Mouse (Mus musculus) gastrocnemius, adult 18-20 months (tissue): Measurements from ENCODE around the gene Rnf181. TPM values are rescaled to one million over a fixed set of nuclear protein-coding genes. Genes with fewer than 3 reads are reported as not detected.

ENCODE experiments used
- DNase-seq: peaks from one replicate; pipeline ENCODE4 v3.0.0; 2021; ENCODE audit warnings: low spot score
- total RNA-seq, 2 experiments: library from RNA; stranded (reverse); gene quantifications; 2 replicates each; pipeline ENCODE4 v1.2.3; 2021

The Rnf181 gene
- total RNA-seq, 2 experiments from 2014 or later, result 27.0 to 27.6 TPM

DNA sequence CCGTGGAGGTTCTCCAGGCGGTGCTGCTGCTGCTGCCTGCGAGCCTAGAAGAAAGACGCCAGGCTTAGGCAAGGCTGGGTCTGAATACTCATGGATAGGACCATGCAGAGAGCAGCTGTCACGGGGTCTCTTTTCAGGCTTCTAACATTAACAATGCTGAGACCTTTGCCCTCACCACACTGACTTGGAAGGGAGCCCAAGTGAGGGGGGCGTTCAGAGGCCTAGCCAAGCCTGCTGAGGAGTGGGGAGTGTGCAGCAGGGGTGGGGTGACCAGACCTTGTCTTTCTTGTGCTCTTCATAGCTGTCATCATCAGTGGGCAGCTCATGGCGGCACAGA lies 6.2 kb downstream of the Rnf181 start:
- no peak for DNase-seq

DNA sequence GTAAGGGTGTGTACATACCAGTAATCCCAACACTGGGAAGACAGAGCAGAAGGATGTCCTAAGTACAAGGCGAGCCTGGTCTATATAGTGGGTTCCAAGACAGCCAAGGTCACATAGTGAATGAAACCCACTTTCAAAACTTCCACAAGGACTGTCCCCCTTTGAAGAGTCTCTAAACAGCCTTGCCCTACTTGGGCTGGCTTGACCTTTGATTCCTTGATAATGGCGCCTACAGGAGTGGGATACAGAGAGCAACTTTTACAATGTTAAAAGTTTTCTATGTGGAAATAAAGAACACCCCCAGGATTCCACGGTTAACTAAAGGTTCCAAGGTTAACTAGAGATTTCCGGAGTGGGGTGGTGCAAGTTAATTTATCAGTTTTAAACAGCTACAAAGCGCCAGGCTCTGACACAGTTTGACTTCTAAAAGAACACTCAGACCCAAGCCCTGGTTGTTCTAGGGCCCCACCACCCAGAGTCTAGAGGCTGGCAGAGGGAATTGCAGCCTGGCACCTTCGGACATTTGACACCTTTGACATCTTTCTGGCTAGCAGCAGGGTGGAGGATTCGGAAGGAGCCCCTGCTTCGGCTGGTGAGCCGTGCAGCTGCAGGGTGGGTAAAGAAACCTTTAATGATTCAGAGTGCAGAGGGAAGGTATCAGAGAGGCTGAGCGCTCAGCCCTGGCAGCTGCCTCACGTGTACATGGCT lies 6.7 kb downstream of the Rnf181 start:
- no peak for DNase-seq

- no peak for DNase-seq
These were observed 7.4 kb downstream of the Rnf181 start for GRCm38 (mm10) chr6:72359343-72359742.

DNA sequence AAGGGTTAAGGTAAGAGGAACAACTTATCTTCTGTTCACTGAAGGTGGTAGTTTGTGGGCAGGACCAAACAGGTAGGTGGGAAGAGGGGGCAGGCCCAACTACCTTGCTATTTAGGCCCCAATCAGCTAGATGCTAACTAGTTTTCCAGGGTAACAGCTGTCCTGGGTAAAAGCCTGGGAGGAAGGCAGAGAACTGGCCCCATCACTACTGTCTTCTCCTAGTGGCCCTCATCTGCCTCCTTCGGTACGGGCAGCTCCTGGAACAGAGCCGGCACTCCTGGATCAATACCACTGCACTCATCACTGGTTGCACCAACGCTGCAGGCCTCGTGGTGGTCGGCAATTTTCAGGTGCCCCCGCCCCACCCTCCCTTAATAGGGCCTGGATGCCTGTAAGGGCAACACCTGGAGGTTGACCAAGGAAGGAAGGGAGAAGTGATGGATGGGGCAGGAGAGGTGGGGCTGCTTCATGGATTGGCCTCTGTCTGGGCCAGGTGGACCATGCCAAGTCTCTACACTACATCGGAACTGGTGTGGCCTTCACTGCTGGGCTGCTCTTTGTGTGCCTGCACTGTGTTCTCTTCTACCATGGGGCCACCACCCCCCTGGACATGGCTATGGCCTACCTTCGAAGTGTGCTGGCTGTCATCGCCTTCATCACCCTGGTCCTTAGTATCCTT lies 8.5 kb downstream of the Rnf181 start:
- no peak for DNase-seq

GRCm38 (mm10) chr6:72357164-72358079 lies 9.3 kb downstream of the Rnf181 start:
- no peak for DNase-seq

GRCm38 (mm10) chr6:72356001-72356532 lies 10.7 kb downstream of the Rnf181 start:
- no peak for DNase-seq

GRCm38 (mm10) chr6:72355066-72355911 lies 11.5 kb downstream of the Rnf181 start, which contains the start of gene Tmem150a:
Gene Tmem150a, plus strand, starts transcription at chr6:72355447.
- peak; percentile 93 for DNase-seq

DNA sequence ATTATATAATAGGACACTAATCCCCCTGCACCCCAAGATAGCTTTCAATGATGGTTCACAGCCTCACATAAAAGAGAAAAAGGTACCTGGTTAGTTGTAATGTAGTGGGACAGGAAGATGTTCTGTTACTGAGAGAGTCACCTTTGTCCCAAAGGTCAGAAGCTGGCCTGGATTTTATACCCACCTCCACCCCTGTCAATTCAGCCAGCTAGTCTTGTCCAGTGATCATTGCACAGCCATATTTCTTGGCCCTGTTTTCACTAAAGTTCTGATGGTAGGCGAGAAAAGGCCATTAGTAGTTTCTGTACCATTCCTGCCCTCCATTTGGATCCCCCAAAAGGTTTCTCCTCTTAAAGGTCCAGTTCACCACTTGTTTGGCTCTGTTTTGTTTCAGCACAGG lies 12.7 kb downstream of the Rnf181 start:
- DNase-seq, result no peak

- DNase-seq, result no peak
These were observed 13.9 kb downstream of the Rnf181 start for GRCm38 (mm10) chr6:72352636-72353405.

DNA sequence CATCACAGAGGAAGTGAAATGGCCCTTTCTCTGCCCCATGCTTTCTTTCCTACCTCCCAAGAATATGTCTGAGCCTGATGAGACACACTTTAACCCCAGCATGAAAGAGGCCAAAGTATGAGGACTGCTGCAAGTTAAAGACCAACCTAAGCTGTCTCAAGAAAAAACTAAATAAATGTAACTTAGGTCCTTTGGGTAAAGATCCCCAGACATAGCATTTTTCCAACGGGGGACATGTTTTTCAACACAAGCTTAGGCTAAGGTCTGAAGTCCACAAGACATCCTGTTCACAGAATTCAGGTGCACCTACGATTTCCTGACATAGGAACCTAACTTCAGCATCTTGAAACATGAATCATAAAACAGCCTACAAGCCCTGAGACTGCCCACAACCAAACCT lies 16.5 kb downstream of the Rnf181 start:
- no peak for DNase-seq

DNA sequence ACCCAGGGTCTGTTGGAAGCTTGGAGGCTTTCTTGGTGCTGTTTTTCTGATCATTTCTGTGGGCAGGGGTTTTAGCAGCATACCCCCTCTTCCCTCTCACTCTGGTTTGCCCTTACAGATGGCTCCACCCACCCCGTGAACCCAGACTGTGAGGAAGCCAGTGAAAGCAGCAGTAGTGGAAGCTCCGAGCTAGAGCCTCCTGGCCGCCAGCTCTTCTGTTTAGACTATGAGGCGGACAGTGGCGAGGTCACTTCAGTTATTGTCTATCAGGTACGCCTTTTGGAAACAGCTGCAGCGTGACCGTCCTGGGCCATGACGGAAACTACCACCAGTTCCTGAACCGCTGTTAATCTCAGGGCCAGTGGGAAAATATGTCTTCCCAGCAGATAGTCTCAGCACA lies 18.3 kb downstream of the Rnf181 start:
- DNase-seq, result no peak

GRCm38 (mm10) chr6:72347166-72347941 lies 19.4 kb downstream of the Rnf181 start, which contains the start of gene 0610030E20Rik:
Gene 0610030E20Rik, plus strand, starts transcription at chr6:72347317.
- DNase-seq, result peak; percentile 73

DNA sequence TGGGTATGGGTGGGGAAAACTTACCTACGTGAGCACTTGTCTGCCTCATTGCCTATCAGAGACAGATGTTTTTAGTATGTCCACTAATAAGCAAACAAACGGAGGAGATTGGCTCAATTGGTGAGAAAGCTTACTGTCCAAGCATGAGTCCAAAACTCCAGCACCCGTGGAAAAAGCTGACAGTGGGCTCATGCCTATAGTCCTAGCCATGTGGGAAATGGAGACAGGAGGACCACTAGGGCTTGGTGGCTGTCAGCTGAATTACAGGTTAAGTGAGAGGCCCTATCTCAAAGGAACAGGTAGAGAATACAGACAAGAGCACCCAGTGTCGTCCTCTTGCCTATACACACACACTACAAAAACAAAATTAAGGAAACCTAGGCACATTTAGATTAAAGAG lies 20.5 kb downstream of the Rnf181 start:
- no peak for DNase-seq

DNA sequence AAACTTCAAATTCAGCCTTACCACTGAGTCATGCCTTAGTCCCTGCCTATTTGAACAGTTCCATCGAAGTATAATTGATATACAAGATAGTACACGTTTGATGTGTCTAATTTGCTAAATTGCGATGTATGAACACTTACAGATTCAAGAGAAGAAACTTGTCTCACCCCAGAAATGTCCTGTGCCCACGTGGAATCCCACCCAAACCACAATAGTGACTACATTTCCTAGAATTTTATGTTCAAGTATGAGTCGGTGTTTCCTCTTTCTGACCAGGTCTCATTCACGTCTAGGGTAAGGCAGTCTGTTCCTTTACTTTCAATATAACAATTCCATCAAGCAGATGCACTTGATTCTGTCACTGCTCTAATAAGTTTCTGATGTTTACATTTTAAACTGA lies 21.1 kb downstream of the Rnf181 start:
- no peak for DNase-seq

GRCm38 (mm10) chr6:72345074-72345567 lies 21.6 kb downstream of the Rnf181 start, which contains the start of gene Usp39:
Gene Usp39, minus strand, starts transcription at chr6:72345184.
- DNase-seq, result peak; percentile 93

DNA sequence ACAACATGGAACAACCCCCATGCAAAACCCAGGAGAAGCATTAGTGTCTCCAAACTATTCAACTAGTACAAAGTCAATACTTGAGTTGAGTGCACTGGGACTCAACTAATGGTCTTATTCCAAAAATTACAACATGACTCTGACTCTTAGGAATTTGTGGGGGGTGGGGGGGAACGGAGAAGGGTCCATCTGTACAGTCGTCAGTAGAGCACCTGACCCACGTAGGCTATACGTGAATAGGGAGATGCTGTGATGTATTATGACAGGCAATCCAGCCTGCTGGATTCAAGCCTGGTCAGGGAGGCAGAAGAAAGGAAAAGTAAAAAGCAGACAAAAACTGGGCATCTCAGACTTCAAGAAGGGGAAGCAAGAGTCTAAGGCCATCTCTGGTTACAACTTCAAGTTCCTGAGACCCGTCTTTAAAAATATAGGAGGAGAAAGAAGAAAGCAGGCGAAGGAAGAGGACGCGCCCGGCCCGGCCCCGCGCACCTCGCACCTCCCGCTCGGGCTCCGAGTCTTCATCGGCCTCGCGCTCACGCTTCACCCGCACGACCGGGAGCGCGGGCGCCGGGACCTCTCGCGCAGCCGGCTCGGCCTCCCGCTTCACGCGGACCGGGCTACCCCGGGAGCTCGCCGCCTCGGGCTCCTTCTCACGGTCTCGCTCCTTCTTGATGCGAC lies 22.2 kb downstream of the Rnf181 start:
- DNase-seq, result no peak

DNA sequence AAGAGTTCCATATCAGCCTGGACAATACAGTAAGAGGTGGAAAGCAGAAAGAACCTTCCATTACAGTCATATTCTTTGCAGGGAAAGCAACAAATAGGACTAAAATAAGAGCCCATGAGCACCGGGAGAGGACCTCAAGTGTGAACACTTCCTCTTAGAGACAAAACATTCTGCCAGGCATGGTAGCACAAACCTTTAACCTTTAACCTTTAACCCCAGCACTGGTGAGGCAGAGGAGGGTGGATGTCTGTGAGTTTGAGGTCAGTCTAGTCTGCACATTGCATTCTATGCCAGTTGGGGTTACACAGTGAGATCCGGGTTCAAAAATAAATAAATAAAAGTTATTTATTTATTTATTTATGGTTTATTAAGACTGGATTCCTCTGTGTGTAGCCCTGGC lies 26.3 kb downstream of the Rnf181 start:
- no peak for DNase-seq

DNA sequence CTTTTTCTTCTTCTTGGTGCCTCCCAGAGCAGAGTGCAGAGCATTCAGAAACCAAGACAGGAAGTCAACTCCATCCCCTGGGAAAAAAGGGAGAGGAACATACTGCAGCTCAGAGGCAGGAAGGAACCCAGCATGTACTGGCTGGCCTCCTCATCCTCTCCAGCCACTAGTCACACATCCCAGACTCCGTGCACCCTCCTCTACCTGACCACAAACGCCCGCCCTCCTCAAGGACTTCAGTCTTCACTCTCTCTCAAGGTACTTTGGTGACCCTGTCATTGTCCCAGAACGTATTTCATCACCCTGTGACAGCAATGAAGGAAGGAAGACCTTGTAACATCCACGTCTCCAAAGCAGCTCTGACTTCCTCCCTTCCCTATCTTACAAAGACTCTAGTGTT lies 33.6 kb downstream of the Rnf181 start:
- DNase-seq, result no peak
